Mouse (Mus musculus) heart, adult 2 months (tissue): ENCODE measurements around the gene Adamtsl1.

Experiments
- CTCF ChIP-seq: fragments of 200-600 bp; IDR thresholded peaks from 2 replicates; pipeline ENCODE4 v1.8.1; 2022; ENCODE audit warnings: antibody characterized with exemption, mild to moderate bottlenecking, moderate library complexity
- EP300 ChIP-seq: fragments of 200-500 bp; IDR thresholded peaks from 2 replicates; pipeline ENCODE4 v1.6.1; 2011; ENCODE audit warnings: low read depth, low read length, control low read depth; ENCODE audit not compliant: insufficient read depth
- POLR2A ChIP-seq: fragments of 200-500 bp; IDR thresholded peaks from 2 replicates; pipeline ENCODE4 v1.6.1; 2011; ENCODE audit warnings: mild to moderate bottlenecking, low read depth, low read length, control low read depth; ENCODE audit not compliant: insufficient read depth

GRCm38 (mm10) chr4:85920474-85920873, 406.5 kb downstream of the Adamtsl1 start:
- TF ChIP-seq POLR2A: no peak
- no peak for TF ChIP-seq CTCF
- no peak for TF ChIP-seq EP300
